10 mouse cellular contexts compared by ENCODE assay signal in genomic region chr9:105389289-105389688, GRCm38 (mm10). TPM values are rescaled to one million over a fixed set of nuclear protein-coding genes. Genes with fewer than 3 reads are reported as not detected.
A peak's percentile ranks its signal among the peaks of the same experiment; 100 is the strongest.
DNase-seq lines count a peak whose midpoint lies in the region; ATAC-seq lines count a peak whose summit lies in the region.
"Had no signal": no experiment of that assay in that cellular context is flagged by ENCODE, and none has a peak within 500 bp of the region (broad histone marks: within the 10 kb centered on the region; RNA-seq: fewer than 3 reads in every experiment).

No protein-coding gene starts in this region.

- no peak overlapping the region for H3K4me3 ChIP-seq in intestine, embryonic 14.5 days (ENCODE audit: low read depth, low read length)
- H3K4me3 ChIP-seq in intestine, embryonic 16.5 days (ENCODE audit: low read length): no peak overlapping the region
- H3K4me3 ChIP-seq in neural tube, embryonic 15.5 days (replicated peaks): no peak overlapping the region
- H3K4me3 ChIP-seq: embryonic facial prominence, embryonic 12.5 days; midbrain, embryonic 12.5 days had no signal

- no peak overlapping the region for H3K9ac ChIP-seq in intestine, embryonic 14.5 days (ENCODE audit: low read length)
- H3K9ac ChIP-seq in intestine, embryonic 16.5 days (ENCODE audit: low read depth, low read length): no peak overlapping the region
- no peak overlapping the region for H3K9ac ChIP-seq in neural tube, embryonic 15.5 days (replicated peaks)
- H3K9ac ChIP-seq: embryonic facial prominence, embryonic 12.5 days; midbrain, embryonic 12.5 days had no signal

- no peaks in the 10 kb centered on the region for H3K4me1 ChIP-seq in intestine, embryonic 14.5 days (replicated peaks; ENCODE audit: control insufficient read depth, insufficient read depth, low read length)
- no peaks in the 10 kb centered on the region for H3K4me1 ChIP-seq in intestine, embryonic 16.5 days (ENCODE audit: control insufficient read depth, insufficient read depth, low read length)
- no peaks in the 10 kb centered on the region for H3K4me1 ChIP-seq in neural tube, embryonic 15.5 days
- H3K4me1 ChIP-seq: embryonic facial prominence, embryonic 12.5 days; midbrain, embryonic 12.5 days had no signal

- no peaks in the 10 kb centered on the region for H3K36me3 ChIP-seq in intestine, embryonic 14.5 days (ENCODE audit: control insufficient read depth, insufficient read depth, low read length)
- no peaks in the 10 kb centered on the region for H3K36me3 ChIP-seq in intestine, embryonic 16.5 days (ENCODE audit: control insufficient read depth, insufficient read depth, low read length)
- no peaks in the 10 kb centered on the region for H3K36me3 ChIP-seq in neural tube, embryonic 15.5 days
- H3K36me3 ChIP-seq: embryonic facial prominence, embryonic 12.5 days; midbrain, embryonic 12.5 days had no signal

- no peaks in the 10 kb centered on the region for H3K9me3 ChIP-seq in intestine, embryonic 14.5 days (ENCODE audit: control insufficient read depth, low read length)
- no peaks in the 10 kb centered on the region for H3K9me3 ChIP-seq in intestine, embryonic 16.5 days (ENCODE audit: control insufficient read depth, low read length)
- H3K9me3 ChIP-seq in neural tube, embryonic 15.5 days (replicated peaks): no peaks in the 10 kb centered on the region
- H3K9me3 ChIP-seq: embryonic facial prominence, embryonic 12.5 days; midbrain, embryonic 12.5 days had no signal

- ATAC-seq in intestine, embryonic 14.5 days (replicated peaks; ENCODE audit: low FRiP score, low TSS enrichment, low read depth): no peak
- ATAC-seq in intestine, embryonic 16.5 days: no peak
- peak; percentile 65; the same call in 1 of the 2 replicates for ATAC-seq in neural tube, embryonic 15.5 days (ENCODE audit: low FRiP score)

- 16% methylated on average over 4 of the region's 4 CpGs for WGBS in intestine, embryonic 14.5 days
- WGBS in intestine, embryonic 16.5 days: 10% methylated on average over 4 of the region's 4 CpGs
- 13% methylated on average over 4 of the region's 4 CpGs for WGBS in neural tube, embryonic 15.5 days

- intact Hi-C loops in left cerebral cortex, postnatal 4 days (cut with DNase I): loop anchor here (10.0 kb wide), 1 partner anchor 974 kb away; no protein-coding TSS in a partner anchor

- H3K27ac ChIP-seq in intestine, embryonic 14.5 days (ENCODE audit: low read depth): no peak overlapping the region
- H3K27ac ChIP-seq in intestine, embryonic 16.5 days (ENCODE audit: low read length): no peak overlapping the region
- no peak overlapping the region for H3K27ac ChIP-seq in neural tube, embryonic 15.5 days (replicated peaks)
- H3K27ac ChIP-seq: embryonic facial prominence, embryonic 12.5 days; midbrain, embryonic 12.5 days had no signal

- H3K27me3 ChIP-seq in intestine, embryonic 14.5 days (replicated peaks; ENCODE audit: control insufficient read depth, insufficient read depth, low read length): peaks cover 3% of the 10 kb centered on the region; the same call in 1 of the 2 replicates
- H3K27me3 ChIP-seq in intestine, embryonic 16.5 days (replicated peaks; ENCODE audit: control insufficient read depth, insufficient read depth, low read length): no peaks in the 10 kb centered on the region
- no peaks in the 10 kb centered on the region for H3K27me3 ChIP-seq in neural tube, embryonic 15.5 days (replicated peaks)
- H3K27me3 ChIP-seq: embryonic facial prominence, embryonic 12.5 days had no signal

- no peak overlapping the region for H3K4me2 ChIP-seq in intestine, embryonic 14.5 days (ENCODE audit: low read length)
- no peak overlapping the region for H3K4me2 ChIP-seq in intestine, embryonic 16.5 days (ENCODE audit: low read depth, low read length)
- no peak overlapping the region for H3K4me2 ChIP-seq in neural tube, embryonic 15.5 days
- H3K4me2 ChIP-seq: embryonic facial prominence, embryonic 12.5 days; midbrain, embryonic 12.5 days had no signal

- DNase-seq in intestine, embryonic 14.5 days (ENCODE audit: low spot score): peak; percentile 87
- peak; percentile 71 to 79 for DNase-seq in adrenal gland, adult 18-20 months (ENCODE audit: low spot score in 2 of 2)
- peak; percentile 65 for DNase-seq in embryo, embryonic 9.5 days (ENCODE audit: extremely low spot score)
- peak; percentile 82 for DNase-seq in heart, postnatal 4 days
- DNase-seq in left cerebral cortex, postnatal 4 days: peak; percentile 73
- DNase-seq in thymus, postnatal 10 days (ENCODE audit: low spot score in 2 of 2): peak; percentile 53 to 70

RNA-seq across cellular contexts. Expression of gene Aste1, which starts 5.9 kb away (rescaled TPM):
- polyA plus RNA-seq in intestine, embryonic 14.5 days (2014; fragmentation: Nextera tagmentation; extraction: Ambion mirVana): 12.7 and 15.9 TPM in 2 replicates
- 12.2 and 12.6 TPM in 2 replicates for polyA plus RNA-seq in intestine, embryonic 16.5 days (2015; fragmentation: Nextera tagmentation; extraction: Ambion mirVana)
- total RNA-seq in adrenal gland, adult 18-20 months (2021): 10 to 100 TPM; 11.4 to 13.8 TPM
- total RNA-seq in heart, postnatal 4 days (2021): 10 to 100 TPM; 13.6 to 16.0 TPM
- total RNA-seq in left cerebral cortex, postnatal 4 days (2021): 10 to 100 TPM in 1 of 2 experiments, 1 to 10 TPM in 1; 9.7 to 12.3 TPM
- polyA plus RNA-seq in neural tube, embryonic 15.5 days (2015; fragmentation: Nextera tagmentation; extraction: Ambion mirVana): 10.1 and 12.6 TPM in 2 replicates

RNA-seq across cellular contexts. Expression of gene Nek11, which starts 6.0 kb away (rescaled TPM):
- polyA plus RNA-seq in intestine, embryonic 14.5 days (2014; fragmentation: Nextera tagmentation; extraction: Ambion mirVana): 0.08 and 0.16 TPM in 2 replicates
- 0.15 TPM in 2 replicates for polyA plus RNA-seq in intestine, embryonic 16.5 days (2015; fragmentation: Nextera tagmentation; extraction: Ambion mirVana)
- total RNA-seq in adrenal gland, adult 18-20 months (2021): under 1 TPM; 0.17 to 0.32 TPM
- total RNA-seq in heart, postnatal 4 days (2021): not detected
- total RNA-seq in left cerebral cortex, postnatal 4 days (2021): 1 to 10 TPM; 1.6 to 2.2 TPM
- 2.6 TPM in 2 replicates for polyA plus RNA-seq in neural tube, embryonic 15.5 days (2015; fragmentation: Nextera tagmentation; extraction: Ambion mirVana)
